Mouse (Mus musculus) heart, postnatal 14 days (tissue): ENCODE measurements around the gene Ube2s. TPM values are rescaled to one million over a fixed set of nuclear protein-coding genes. Genes with fewer than 3 reads are reported as not detected.
A peak's percentile ranks its signal among the peaks of the same experiment; 100 is the strongest.
"Not testable (repeated sequence)": the region's sequence is repeated elsewhere in the genome, so short reads cannot be mapped to it uniquely, and the experiment has no call there.

Source experiments
- DNase-seq, 2 experiments: peaks; one replicate each; pipeline ENCODE4 v3.0.0; 2021 to 2022
- intact Hi-C: fragments of 180-260 bp; cut with DNase I; formaldehyde crosslinking; loops from one replicate; pipeline ENCODE4 v1.15.1; 2025
- total RNA-seq, 2 experiments: library from RNA; stranded (reverse); gene quantifications; 2 replicates each; pipeline ENCODE4 v1.2.3; 2021

The Ube2s gene
- total RNA-seq, 2 experiments from 2014 or later, result 97.9 to 112 TPM

DNA sequence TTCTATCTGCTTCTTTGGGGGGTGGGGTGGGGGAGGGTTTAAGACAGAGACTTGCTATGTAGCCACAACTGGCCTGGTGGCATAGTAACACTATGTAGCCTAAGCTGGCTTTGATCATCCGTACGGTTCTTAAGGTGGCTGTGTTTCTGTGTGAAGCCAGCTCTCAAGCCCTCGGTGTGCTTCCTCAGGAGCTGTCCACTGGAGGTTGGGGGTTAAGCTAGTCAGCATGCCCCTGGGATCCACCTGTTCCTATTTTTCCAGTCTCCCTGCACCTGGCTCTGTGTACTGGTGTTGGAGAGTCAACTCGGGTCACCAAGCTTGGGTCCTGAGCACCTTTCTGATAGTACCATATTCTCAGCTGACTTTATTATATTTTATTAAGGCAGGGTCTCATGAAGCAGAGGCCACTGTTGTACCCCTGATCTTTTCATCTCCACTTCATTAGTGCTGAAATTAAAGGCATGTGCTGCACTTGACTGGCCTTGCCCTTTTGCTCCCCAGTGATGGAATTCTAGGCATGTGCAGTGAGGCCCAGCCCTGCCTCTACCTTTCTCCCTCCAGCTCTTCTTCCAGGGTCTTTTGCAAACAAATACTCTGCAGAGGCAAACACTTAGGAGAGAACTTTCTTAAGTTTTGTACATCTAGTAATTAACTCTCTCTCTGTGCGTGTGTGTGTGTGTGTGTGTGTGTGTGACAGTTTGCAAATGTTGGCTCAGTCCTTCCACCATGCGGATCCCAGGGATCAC is 9.9 kb upstream of the Ube2s start:
- intact Hi-C loops, result no loop called here
- DNase-seq, result no peak

DNA sequence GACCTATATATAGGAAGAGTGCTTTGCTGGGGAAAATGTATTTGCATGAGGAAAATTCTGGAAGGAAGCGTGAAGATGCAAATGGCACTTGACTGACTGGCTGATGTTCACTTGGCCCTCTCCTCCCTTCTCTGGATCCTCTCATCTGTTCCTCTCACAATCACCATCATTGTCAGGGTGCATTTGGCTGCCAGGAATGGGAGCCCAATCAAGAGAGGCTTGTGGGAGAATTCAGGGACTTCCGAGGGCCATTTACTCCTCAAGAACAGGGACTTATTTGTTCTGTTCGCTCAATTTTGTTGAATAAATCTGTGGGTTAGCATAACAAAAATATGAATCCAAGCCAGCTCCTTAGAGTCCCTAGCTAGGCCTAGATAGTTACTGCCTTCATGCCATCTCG is 9.3 kb upstream of the Ube2s start:
- intact Hi-C loops, result no loop called here
- no peak for DNase-seq

GRCm38 (mm10) chr7:4820925-4821324 is 8.5 kb upstream of the Ube2s start:
- DNase-seq, intact Hi-C loops: not testable (repeated sequence)

DNA sequence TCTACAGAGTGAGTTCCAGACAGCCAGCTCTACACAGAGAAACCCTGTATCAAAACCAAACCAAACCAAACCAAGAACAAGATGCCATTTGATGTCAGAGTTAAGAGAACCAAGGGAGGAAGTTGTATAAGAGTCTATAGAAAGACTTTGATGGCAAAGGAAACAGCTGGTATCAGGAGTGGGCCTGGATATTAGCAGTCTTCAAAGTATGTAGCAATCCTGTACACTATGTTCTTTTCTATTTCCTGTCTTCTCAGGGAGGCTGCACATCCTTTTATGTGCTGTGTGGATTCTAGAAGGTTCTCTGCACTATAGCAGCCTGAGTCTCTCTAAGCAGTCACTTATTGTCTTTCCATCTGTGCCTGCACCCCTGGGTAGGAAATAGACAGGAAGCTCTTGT is 4.2 kb upstream of the Ube2s start:
- no peak for DNase-seq
- intact Hi-C loops, result no loop called here

DNA sequence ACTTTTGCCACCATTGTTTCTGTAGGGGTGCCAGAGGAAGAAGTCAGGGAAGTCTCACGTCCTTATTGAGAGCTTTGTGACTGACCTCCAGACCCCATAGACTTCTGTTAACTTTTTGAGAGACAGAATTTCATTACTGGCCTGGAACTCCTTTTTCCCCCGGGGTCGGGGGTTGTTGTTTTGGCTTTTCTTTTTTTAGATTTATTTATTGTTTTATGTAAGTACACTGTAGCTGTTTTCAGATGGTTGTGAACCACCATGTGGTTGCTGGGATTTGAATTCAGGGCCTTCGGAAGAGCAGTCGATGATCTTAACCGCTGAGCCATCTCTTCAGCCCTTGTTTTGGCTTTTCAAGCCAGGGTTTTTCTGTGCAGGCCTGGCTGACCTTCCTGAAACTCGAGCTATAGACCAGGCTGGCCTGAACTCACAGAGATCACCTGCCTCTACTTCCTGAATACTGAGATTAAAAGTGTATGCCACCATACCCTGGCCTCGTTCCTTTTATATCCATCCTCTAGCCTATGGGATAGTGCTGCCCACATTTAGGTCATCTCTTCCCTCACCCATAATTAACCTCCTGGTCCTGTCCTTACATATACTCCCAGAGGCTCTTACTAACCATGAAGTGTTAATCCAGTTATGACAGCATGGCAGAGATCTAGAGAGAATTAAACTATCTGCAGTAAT is 858 bp upstream of the Ube2s start:
- intact Hi-C loops, result loop anchor here (5.0 kb wide), 3 partner anchors 54 to 129 kb away; partner anchors contain the start of gene Nat14
- DNase-seq, result no peak

DNA sequence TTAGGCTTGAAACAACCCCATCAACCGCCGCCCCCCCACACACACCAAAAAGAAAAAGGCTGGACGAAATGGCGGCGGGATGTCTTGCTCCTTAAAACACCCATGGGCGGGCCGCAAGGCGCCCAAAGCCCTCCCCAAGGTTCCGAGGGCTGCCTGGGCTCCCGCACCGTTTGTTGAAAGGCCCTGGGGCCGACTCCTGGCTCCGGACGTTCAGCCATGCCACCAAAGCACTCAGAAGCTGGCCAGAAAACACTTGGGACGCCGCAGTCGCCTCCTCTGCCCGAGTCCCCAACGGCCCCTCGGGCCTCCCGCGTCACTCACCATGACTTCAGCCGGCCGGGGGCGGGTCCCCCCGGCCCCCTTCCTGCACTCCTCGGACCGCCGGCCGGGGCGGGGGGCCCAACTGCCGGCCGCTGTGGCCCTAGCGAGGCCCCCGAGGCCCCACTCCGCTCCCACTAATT is 518 bp downstream of the Ube2s start:
- DNase-seq, result no peak
- intact Hi-C loops, result loop anchor here (2.0 to 5.0 kb wide), 4 partner anchors 17 to 130 kb away; partner anchors contain the start of gene Nat14

- intact Hi-C loops, result loop anchor here (2.0 to 5.0 kb wide), 4 partner anchors 16 to 131 kb away; partner anchors contain the start of gene Nat14
- not testable (repeated sequence) for DNase-seq
Measured at GRCm38 (mm10) chr7:4811131-4811530, 1.3 kb downstream of the Ube2s start.

GRCm38 (mm10) chr7:4806716-4807115 is 5.7 kb downstream of the Ube2s start:
- intact Hi-C loops, result loop anchor here (2.0 to 5.0 kb wide), 3 partner anchors 182 to 669 kb away; partner anchors contain the start of gene Leng8
- DNase-seq, result peak in 1 of 2 experiments; percentile 53

- DNase-seq, result no peak
- intact Hi-C loops, result no loop called here
Measured at GRCm38 (mm10) chr7:4802247-4802646, 10.1 kb downstream of the Ube2s start.

DNA sequence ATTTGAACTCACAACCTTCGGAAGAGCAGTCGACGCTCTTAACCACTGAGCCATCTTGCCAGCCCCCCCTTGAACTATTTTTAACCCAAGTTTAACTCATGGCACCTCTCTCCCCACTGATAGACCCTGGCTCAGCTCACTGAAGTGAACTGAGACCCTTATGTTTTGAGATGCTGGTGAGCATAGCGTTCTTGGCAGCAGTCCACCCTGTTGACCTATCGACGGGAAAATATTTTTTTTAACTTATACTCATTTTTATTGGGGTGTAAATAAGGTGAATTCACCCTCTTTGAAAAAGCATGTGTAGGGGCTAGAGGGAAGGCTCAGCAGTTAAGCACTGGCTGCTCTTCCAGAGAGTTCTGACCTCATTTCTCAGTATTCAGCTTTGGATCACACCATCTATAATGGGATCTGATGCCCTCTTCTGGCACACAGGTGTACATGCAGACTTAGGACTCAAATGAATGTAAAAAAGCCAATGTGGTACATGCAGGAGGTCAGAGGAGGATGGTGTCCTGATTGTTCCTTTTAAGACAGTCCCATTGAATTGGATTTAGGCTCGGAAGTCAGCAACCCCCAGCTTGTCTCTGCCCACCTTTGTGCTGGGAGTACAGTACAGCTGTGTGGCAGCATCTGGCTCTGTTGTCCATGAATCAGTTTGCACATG is 16.5 kb downstream of the Ube2s start:
- intact Hi-C loops, result loop anchor here (2.0 to 10.0 kb wide), 3 partner anchors 15 to 351 kb away; partner anchors contain the start of gene Rdh13
- no peak for DNase-seq

- no peak for DNase-seq
- intact Hi-C loops, result loop anchor here (2.0 to 10.0 kb wide), 5 partner anchors 16 to 350 kb away; partner anchors contain the start of gene Rdh13
Measured at GRCm38 (mm10) chr7:4794631-4795168, 17.7 kb downstream of the Ube2s start.

GRCm38 (mm10) chr7:4793674-4794073 is 18.7 kb downstream of the Ube2s start:
- intact Hi-C loops, result loop anchor here (2.0 to 10.0 kb wide), 5 partner anchors 17 to 349 kb away; partner anchors contain the start of gene Rdh13
- no peak for DNase-seq

GRCm38 (mm10) chr7:4793248-4793647 is 19.1 kb downstream of the Ube2s start:
- intact Hi-C loops, result loop anchor here (2.0 to 10.0 kb wide), 4 partner anchors 110 to 348 kb away; partner anchors contain the start of gene Rdh13

GRCm38 (mm10) chr7:4792278-4793212 is 19.8 kb downstream of the Ube2s start, which contains the start of gene Rpl28:
Rpl28 (plus strand) TSS chr7:4792874.
- intact Hi-C loops, result loop anchor here (2.0 to 10.0 kb wide), 4 partner anchors 110 to 348 kb away; partner anchors contain the start of gene Rdh13

More at GRCm38 (mm10) chr7:4793248-4793647, 19.1 kb downstream of the Ube2s start:
- DNase-seq, result not testable (repeated sequence)

DNA sequence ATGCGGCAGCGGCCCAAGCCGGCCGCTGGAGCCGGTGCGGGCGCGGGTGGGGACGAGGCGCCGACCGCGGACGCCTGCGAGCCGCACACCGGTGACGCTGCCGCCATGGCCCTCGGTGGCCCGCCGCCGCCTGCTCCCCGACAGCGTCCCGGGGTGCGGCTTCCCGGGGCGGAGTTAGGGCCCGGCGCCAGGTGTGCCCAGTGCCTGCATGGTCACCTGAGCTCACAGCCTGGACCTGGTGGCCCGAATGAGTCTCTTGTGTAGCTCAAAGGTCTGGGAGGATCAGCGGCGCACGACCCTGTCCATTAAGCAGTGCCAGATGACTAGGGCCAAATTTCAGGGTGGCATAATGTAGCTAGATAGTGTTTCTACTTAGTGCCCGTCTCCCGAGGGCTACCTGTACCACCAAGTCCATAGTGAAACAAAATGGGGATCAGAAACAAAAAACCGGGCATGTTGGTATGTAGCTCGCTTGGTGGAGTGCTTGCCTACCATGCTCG is 22.9 kb downstream of the Ube2s start, which contains the start of gene Tmem238:
TSS of gene Tmem238 (minus strand) at position 221 of the 500 bp plus-strand sequence.
- peak; percentile 62 to 64 for DNase-seq
- intact Hi-C loops, result loop anchor here (2.0 kb wide), 1 partner anchor 49 kb away; the partner anchor contains the start of gene Kmt5c

More at GRCm38 (mm10) chr7:4792278-4793212, 19.8 kb downstream of the Ube2s start, which contains the start of gene Rpl28:
- DNase-seq, result peak; percentile 92 to 94

DNA sequence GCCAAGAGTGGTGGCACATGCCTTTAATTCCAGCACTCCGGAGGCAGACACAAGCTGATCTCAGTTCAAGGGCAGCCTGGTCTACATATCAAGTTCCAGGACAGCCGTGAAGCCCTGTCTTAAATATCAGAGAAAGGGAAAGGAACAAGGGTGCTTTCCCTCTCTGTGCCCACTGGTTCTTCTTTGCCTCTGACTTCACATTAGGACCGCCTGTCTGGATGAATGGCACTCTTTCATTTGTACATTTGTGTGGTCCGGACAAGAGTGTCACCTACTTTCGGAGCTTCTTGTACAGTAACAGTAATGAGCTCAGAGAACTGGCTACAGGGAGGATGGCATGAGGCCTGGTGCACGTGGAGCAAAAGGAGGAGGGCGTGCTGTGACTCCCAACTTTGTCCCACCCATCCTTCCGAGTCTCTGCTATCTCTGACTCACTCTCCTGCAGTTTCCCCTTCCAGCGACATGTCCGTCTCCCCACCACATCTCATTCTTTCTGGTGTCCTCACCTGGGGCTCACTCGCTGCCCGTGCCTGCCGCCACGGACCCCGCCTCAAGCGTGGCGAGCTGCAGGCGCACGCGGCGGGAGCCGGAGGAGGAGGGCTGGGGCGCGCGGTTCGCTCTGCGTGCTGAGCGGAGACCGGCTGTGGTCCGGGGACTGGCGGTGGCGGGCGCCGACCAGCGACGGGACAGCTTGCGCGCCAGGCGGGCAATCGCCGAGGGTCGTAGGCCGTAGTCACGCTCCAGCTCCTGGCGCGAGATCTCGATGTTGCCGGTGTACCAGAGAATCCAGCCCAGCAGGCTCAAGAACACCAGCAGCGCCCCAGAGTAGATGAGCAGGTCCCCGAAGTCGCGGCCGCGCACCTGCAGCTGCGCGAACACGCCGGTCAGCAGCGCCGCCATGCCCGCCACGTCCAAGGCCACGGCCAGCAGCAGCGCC is 23.6 kb downstream of the Ube2s start:
- DNase-seq, result peak; percentile 69 to 71
- intact Hi-C loops, result loop anchor here (2.0 kb wide), 1 partner anchor 48 kb away; the partner anchor contains the start of gene Kmt5c

DNA sequence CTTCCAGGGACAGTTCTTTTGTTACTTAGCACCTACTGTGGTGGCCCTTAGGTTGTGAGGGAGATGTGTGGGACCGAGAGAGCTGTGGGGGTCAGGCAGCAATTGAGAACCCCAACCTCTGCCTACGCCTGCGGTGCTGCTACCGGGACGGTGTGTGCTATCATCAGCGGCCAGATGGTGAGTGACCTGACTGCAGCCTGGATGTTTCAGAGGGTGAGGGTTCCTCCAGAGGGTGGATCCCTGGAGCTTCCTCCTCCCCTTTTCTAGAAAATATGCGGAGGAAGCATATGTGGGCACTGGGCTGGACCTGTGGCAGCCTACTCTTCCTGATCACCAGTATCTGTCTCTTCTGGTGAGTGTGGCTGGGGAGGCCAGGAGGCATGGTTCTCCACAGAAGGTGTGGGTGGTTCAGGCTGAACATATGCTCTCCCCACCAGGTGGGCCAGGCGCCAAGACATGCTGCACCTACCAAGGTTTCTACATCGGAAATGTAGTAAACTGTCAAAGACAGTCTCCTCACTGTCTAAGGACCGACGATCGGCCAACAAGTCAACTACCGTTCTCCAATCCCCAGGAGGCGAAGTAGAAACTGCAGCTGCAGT is 28.6 kb downstream of the Ube2s start:
- DNase-seq, result no peak
- intact Hi-C loops, result no loop called here
